Mouse (Mus musculus) effector memory CD4-positive, alpha-beta T cell, adult 5 months (primary cell): Measurements from ENCODE around the gene Rhbdl2. TPM values are rescaled to one million over a fixed set of nuclear protein-coding genes. Genes with fewer than 3 reads are reported as not detected.

Experiments
- polyA plus RNA-seq: library from polyadenylated mRNA; unstranded; fragments of 100-300 nt; shearing (Covaris generic); gene quantifications from one replicate; pipeline ENCODE4 v1.2.1, GENCODE M21; 2017

Gene Rhbdl2
- 0.60 TPM for polyA plus RNA-seq

GRCm38 (mm10) chr4:123787191-123787985 lies at the start of gene Rhbdl2:
Gene Rhbdl2 (plus strand): TSS chr4:123787874.

GRCm38 (mm10) chr4:123750152-123750651 lies 37.5 kb upstream of the Rhbdl2 start, which contains the start of gene Akirin1:
Gene Akirin1 (minus strand): TSS chr4:123750345.

GRCm38 (mm10) chr4:123859379-123859778 lies 71.7 kb downstream of the Rhbdl2 start, which contains the start of gene 4933427I04Rik:
Gene 4933427I04Rik (plus strand): TSS chr4:123859679.

Other genes with a start within 250 kb of the Rhbdl2 start
- gene Macf1, start 103.5 kb upstream of the Rhbdl2 start, polyA plus RNA-seq = 143 TPM
- gene Ndufs5, start 69.7 kb upstream of the Rhbdl2 start, polyA plus RNA-seq = 54.2 TPM
- 107 TPM for gene Akirin1, start 37.5 kb upstream of the Rhbdl2 start, polyA plus RNA-seq
- 0.34 TPM for gene 4933427I04Rik, start 71.8 kb downstream of the Rhbdl2 start, polyA plus RNA-seq
- 9.3 TPM for gene Mycbp, start 117.0 kb downstream of the Rhbdl2 start, polyA plus RNA-seq
- gene Rragc, start 129.6 kb downstream of the Rhbdl2 start, polyA plus RNA-seq = 52.2 TPM
- gene 4930535I16Rik, start 130.1 kb downstream of the Rhbdl2 start, polyA plus RNA-seq = not detected